Mouse (Mus musculus) retina, postnatal 1 day (tissue): Measurements from ENCODE around the gene Nkd1.

Experiments
- DNase-seq: peaks from one replicate; pipeline ENCODE4 v3.0.0-alpha.2; 2012

The Nkd1 gene

DNA sequence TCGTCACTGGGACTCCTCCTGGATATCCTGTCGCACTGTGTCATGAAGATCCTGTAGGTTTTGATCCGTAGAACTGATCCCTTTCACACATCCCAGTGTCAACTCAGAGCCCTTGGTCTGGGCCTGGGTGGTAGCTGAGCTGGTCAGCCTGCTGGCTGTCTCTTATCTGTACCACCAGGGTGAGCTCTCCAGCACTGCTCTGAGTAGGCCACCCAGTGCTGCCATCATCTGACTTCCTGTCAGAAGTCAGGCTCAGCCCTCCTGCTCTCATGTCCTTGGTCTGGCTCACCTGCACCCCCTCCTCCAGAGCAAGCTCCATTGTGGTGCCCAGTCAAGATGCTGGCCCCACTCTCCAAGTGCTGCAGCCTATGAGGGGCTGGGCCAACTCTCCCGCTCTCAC is 18.8 kb downstream of the Nkd1 start:
- DNase-seq, result no peak

DNA sequence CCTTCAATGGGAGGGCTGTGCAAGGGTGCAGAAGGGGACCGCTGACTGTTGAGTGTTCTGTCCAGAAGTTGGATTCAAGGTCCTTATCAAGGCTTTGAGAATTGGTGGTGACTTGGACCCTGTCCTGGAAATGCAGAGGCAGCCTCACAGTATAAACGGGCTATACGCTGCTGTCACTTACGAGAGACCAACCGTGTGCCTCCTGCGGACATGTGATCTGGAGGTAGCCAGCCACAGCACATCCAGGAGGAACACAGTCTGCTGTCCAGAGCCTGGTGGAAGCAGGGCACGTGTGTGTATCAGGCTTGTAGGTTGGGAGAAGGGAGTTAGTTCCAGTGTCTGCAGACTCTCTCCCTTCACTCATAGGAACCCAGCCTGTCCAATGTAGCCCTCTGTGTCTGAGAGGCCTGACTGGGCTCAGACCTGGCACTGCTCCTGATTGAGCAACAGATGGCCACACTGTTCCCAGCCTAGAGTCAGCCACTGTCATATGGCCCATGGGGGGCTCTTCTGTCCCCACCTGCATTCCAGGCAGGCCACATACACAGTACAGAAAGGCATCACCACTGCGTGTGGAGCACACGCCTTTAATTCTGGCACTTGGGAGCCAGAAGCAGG is 21.6 kb downstream of the Nkd1 start:
- no peak for DNase-seq

DNA sequence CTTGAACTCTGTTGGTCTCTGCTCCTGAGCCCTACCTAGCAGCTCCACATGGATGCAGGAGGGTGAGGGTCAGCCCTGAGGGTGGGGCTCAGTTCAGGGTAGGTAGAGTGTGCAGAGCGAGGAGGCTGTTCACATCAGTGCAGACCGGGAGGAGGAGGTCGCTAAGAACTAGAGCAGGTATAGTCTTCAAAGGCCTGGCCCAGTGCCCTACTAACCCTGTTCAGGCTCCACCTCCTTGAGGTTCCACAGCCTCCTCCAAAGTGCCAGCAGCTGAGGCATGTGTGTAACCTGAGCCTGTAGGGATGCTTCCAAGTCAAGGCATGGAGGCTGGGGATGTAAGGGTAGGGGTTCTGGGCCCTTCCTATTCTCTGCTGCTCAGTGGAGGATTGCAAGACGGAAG is 23.5 kb downstream of the Nkd1 start:
- DNase-seq, result no peak

DNA sequence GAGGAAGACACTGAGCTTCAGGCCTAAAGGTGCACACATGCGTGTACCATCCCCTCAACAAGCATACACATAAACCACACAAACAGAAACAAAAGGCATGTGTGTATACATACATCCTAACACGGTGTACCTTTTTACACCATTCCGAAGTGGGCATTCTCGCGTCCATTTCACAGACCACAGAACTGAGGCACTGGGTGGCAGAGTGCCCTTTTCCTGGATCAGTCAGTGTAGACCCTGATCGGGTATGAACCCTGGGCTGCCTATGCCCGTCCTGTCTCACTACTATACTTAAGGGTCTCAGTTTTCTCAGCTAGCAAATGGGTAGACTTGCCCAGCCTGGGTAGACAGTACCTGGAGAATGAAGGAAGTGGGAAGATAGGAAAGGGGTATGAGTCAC is 24.3 kb downstream of the Nkd1 start:
- no peak for DNase-seq

DNA sequence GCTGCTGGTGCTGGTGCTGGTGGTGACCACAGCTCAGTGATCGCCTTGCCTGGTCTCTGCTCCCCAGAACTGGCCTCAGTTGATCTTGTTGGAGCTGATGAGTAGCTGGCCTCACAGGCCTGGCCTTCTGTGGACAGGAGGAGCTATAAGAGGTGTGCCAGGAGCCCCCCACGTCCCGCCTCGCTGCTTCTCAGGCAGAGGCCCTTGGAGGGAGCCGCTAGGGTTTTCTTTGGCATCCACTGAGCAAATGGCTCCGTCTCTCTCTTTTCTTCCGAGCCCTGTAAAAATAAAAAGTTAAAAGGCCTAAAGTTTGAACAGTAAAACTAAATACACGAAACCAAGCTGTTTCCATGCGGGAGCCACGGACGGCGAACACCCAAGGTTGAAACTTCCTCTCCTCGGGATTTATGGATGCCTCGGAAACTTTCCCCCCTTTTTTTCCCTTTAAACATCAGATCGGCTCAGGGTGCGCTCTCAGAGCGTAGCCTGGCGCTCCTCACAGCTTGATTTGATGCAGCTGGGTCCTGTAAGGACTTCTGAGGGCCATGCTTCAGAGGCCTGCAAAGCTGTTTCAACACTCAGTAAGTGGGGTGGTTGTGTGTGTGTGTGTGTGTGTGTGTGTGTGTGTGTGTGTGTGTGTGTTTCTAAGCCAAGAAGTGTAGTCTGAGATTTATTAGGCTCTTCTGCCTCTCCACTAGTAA is 25.0 kb downstream of the Nkd1 start:
- DNase-seq, result no peak

DNA sequence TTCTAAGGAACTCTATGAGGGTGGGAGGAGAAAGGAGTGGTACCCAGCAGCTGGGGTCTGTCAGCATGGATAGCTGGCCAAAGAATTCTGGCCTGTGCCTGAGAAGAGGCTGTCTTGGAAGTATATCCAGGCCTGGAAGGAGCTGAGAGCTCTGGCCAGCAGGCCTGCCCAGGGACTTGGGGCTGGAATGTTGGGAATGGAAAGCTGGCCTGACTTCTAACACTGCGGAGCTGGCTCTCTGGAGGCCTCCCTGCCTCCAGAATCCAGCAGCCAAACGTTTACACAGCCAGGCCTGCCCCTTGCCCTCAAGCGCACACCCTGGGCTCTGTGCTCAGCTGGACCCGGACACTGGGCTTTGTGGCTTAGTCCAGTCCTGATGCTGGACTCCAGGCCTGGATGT is 34.5 kb downstream of the Nkd1 start:
- DNase-seq, result no peak

DNA sequence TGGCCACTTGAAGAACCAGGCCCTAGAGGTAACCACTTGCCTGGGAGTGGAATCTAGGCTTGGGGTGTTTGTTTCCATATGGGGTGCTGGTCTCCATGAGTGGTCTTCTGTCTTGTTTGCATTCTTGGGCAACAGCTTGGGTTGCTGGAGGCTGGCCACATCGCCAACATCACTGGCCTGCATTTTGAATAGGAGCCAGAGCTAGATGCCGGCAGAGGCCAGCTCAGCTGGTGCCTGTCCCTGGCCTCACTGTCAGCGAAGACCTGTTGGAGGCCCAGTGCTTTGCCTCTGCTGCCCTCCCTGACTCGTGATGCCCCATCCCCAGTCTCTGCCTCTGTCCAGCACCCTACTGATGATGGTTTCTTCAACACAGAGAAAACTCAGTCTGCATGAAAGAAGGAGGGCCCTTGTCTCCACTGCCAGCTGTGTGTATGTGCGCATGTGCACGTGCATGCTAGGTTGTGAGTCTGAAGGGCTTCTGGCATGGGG is 38.9 kb downstream of the Nkd1 start:
- no peak for DNase-seq

DNA sequence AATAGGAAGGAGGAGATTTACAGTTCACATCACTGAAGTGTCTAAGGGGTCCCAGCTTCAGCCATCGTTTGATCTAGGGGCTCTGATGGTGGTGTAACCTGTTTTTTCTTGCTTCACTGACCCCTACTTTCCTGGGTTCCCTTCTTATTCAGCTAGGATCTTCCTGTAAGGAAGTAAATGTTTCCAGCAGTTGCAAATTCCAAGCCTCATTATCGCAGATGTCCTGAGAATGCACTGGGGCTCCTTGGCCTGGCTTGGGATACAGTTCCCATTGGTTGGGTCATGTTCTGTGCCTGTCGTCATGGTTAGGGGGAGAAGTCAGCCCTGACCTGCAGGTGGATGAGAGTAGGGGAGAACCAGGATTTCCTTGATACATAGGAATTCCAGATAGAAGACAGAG is 40.2 kb downstream of the Nkd1 start:
- DNase-seq, result no peak

DNA sequence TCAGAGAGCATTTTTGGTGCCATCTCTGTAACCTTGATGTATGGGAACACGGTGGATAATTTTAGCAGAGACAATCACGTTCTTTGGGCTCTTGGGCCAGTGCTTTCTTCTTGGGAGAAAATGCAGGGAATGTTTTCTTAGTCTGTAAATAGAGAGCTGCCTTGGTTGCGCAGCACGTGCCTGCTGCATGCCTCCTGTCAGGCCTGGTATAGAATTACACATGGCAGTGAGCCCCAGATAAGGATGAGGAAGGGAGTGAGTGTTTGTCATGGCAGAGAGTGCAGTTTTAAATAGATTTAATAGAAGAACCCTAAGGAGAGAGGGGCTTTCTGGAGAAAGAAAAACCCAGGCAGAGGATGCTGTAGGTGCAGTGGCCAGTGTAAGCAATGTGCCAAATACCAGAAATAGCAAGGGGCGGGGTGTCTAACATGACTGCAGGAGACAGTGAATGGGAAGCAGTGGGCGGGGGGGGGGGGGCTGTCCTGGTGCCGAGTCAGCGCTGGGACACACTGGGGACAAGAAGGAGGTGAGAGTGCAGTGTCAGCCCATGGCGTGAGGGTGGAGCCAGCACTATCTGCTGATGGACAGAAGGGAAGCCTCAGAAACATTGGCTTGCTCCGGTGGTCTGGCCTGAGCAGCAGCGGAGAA is 43.2 kb downstream of the Nkd1 start:
- no peak for DNase-seq

DNA sequence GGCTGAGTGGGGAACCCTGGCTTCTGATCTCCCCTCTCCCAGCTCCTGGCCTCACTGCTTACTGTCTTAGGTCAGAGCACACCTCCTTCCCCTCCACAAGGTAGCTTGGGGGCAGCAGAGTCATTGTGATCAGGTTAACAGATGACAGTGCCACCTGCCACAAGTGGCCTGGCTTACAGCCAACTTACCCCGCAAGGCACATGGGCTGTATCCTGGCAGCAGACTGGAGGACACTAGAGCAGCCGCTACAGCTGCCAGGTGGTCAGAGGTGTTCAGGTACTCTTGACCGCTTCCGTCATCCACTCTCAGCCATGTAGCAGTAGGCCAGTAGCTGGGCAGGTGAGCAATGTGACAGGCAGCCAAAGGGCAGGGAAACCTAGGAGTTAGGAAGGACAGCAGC is 45.0 kb downstream of the Nkd1 start:
- peak; percentile 52 for DNase-seq

DNA sequence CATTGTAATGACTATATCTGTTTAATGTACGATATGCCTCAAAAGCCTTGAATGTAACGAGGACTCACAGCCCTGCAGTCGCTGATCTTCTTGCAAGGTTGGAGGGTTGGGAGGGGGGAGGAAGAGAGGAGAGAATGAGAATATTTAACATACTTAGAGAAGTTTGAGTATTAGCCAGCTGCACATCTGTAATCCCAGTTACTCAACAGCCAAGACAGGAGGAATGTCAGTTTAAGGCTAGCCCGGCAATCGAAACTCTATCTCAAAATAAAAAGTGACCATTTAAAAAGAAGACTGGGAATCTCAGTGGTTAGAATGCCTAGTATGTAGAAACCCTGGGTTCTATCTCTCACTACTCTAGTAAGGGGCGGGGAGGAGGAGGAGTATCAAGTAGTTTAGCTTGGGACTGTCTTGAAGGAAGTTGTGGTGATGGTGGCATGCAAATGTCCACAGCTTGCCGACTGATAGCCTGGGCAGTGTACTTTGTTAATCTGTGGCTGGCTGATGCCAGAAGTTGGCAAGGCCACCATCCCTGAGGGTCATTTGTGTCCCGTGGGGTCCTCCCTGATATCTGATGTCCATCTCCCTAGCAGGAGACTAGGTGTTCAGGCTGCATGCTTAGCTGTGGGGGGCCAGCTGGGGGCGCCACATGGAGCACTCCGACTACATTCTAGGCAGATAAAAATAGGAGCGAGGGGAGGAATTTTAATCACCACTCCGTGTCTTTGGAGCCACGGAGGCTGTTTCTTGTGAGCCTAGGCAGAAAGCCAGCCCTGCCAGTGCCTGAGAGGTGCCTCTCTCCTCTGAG is 46.4 kb downstream of the Nkd1 start:
- DNase-seq, result peak; percentile 35

DNA sequence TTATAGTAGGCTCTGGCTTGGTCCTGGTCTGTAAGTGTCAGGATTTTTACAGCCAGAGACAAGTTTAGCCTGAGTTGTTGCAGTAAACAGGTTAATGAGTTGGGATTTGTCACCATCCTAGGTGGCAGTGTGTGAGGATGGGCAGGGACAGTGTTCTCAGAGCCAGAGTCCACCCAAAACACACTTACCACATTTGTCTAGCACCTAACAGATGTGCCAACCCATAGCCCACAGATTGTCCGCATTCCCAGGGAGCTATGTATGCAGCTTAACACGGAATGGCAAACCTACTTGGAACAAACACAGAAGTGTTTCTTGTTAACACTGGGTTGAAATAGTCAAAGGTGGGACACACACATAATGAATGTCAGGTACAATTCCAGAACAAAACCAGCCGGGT is 47.1 kb downstream of the Nkd1 start:
- no peak for DNase-seq

DNA sequence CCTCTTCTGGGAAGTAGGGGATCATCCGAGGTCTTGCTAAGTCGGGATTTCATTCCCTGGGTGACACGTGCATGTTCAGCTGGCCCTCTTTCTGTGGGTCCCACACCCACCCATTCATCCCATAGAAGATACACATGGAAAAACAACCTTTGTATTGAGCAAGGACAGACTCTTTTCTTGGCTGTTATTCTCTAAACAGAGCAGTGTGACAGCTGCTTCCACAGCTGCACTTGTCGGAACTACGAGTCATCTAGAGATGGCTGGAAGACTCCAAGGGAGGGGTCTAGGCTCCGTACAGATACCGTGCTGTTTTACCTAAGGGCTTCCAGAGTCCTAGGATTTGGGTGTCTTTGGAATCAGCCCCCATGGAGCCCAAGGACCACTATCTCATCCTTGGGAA is 48.2 kb downstream of the Nkd1 start:
- DNase-seq, result no peak

DNA sequence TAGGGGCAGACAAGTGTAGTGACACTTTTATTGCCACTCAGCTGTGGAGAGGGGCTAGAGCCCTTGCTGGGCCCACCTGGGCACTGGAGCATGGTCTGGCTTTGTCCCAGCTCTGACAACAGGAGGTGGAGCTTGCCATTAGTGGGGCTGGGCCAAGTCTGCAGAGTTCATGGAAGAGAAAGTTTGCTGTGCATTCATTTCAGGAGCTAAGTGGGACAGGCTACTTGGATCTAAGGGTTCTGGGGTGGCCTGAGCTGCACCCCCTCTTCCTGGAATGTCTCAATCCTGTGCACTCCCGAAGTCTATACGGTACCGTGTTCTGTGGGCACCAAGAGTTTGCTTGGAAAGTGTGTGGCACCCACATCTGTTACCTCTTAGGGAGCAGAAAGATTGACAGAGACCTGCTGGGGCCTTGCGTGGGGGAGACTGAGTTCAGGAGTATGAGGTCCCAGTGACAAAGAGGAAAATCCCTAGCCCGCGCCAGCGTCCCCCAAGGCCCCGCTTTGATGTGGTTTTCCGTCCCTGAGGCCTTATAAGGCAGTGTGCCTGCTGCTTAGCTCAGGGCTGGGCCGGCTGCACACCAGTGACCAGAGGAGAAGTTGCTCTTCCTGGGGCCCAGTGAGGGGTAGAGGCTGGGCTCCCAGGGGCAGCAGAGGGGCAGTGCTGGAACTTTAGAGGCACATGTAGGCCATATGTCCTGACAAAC is 49.3 kb downstream of the Nkd1 start:
- peak; percentile 47 for DNase-seq

DNA sequence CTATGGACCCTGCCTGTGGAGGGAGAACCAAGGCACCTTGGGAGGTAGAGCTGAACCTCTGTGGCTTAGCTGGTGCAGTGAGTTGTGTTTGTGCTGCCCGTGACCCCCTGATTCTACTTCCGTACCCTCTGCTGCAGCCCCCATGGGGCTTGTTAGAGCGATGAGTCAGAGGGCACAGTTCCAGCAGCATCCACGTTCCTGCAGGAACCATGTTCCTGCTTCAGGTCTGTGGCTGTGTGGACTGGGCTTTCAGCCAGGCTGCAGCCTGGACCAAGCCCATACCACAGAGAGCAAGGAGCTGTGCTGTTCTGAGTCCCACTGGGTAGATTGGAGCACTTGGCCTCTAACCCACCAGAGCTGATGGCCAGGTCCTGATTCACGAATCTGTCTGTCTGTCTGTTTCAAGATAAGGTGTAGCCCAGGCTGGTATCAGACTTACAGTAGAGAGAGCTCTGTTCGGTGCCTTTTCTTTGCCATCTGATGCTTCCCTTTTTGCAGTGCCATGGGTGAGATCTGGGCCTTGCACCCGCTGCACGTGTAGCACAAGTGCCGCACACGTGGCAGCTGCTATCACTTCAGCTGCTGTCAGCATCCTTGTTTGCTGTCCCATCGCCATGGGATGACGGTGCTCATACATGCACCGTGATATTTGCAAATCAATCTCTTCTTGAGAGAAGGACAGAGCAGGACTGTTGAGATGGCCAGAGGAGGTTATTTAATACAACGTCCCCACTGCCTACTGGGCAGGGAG is 50.5 kb downstream of the Nkd1 start:
- no peak for DNase-seq

DNA sequence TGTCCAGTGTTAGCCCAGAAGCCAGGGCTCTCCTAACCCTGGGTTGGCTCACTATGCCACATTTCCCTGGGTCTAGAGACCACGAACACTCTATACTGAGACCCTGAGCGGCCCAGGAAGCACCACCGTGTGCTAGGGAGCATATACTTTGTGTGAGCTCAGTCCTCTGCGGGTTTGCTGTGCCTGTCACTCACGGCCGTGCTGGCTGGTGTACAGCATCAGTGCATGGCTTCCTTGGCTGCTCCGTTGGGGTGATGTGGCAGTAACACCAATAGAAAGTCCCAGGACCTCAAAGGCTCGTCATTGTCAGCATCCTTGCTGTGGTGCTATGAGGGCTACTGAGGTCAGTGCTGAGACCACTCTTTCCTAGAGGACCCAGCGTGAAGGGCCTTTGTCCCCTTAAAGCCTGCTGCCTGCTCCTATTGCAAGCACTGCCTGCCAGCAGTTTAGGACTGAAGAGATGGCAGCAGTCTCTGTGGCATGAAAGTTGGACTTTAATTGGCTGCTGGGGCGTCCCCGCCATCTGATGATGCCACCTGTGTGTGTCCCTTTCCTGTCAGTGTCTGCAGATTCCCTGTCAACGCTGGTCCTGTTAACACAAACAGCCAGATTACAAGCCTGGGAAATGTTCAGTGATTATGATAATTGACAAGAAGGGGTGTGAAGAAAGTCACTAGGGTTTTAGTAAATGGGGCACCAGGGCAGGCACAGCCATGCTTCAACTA is 51.2 kb downstream of the Nkd1 start:
- no peak for DNase-seq

DNA sequence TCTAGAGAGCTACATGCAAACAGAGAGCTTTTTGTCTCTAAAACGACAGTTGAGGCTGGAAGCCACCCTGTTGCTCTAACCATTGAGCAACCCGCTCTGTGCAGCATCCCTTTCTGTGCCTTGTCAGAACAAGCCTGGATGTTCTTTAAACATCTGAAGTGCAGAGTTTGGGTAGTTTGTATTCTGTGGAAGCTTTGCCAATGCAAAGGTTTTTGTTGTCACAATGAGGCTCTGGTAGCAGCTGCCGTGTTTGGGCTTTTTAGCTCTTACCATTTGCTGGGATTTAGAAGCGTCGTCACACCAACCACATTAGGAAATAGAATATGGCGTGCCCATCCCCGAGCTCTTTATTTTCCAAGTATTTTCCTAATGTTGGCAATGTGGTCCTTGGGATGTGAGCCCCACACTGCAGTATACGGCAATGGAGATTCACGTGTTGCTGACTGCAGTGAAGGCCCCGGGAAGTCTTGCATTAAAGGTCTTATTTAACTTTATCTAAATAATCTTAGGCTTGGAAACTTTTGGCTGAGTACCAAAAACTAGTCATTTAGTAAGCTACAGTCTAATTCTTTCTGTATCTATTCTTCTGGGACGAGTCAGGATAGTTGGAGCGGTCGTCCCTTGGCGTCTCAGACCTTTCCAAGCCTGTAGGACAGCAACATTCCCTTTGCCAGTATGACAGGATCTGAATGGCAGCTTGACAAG is 51.9 kb downstream of the Nkd1 start:
- no peak for DNase-seq

DNA sequence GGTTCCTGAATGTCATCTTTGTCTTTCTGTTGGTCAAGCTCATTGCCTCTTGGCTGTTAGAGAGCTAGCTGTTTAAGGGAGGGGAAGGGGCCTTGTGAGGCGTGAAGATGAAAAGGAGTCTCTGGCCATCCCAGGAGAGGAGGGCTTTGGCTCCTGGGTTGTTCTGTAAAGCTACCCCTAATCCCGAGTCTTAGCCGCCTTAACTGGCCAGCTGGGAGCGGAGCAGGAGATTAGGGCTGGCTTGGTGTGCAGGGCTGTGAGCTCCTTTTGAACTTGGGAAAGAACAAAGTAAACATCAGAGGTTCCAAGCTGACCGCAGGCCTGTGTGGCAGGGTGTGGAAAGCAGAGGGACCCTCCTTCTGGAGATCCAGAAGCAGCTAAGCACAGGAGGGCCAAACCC is 53.8 kb downstream of the Nkd1 start:
- DNase-seq, result peak; percentile 64

DNA sequence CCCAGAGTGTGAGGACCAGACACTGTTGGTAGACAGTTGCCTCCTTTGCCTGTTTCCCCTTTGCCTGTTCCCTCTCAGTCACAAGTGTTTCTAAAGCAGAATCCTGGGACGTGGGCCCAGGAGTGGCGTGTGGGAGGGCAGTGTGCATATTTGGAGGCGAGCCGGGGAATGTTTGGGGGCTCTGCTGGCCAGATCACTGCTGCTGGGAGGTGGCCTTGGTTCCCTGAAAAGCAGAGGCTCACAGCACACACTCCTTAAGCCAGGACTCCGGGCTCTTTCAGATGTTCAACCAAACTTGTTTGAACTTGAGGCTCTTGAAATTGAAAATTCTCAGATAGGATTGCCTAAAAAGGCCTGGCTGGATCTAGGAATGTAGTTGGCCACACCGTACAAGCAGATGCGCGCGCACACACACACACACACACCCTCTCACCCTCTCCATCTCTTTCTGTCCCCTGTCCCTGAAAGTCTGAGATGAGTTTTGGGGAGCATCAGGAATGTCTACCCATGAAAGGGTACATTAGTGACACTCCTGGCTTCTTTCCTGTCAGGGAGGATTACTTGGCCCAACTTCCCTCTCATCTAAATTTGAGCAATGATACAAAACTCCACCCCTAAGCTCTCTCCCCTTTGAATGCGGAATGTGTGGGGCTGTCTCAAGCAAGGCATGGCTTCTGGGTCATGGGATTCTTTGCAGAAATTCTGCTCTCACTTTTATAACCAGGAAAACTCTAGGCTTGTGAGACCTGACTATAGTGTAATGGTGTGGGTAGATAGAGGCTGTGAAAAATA is 55.4 kb downstream of the Nkd1 start:
- no peak for DNase-seq

DNA sequence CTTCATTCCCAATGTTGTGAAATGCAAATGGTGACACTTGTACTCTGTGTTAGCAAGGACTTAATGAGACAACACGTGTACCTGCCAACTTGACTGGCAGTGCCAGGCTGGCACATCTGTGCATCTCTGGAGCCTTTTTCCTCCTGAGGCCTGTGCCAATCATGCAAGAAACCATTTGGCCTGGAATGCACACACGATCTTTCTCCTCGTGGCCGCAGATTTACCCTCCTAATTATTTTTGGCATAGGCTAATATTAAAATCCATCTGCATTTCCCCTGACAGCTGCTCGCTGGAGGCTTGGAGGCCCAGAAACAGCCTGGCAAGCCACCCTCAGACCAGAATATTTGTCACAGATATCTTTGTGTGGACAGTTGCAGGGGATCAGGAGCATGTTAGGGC is 56.5 kb downstream of the Nkd1 start:
- DNase-seq, result no peak
